Mouse (Mus musculus): ENCODE results near the gene Armc6. TPM values are rescaled to one million over a fixed set of nuclear protein-coding genes. Genes with fewer than 3 reads are reported as not detected.
A peak's percentile ranks its signal among the peaks of the same experiment; 100 is the strongest.

The Armc6 gene
- polyA plus RNA-seq, 1 experiment: 25.4 TPM

GRCm38 (mm10) chr8:70259043-70259442 is 24.8 kb upstream of the Armc6 start:
- Histone ChIP-seq H3K27ac (ENCODE audit: control insufficient read depth, insufficient read depth, low read length) (no peak overlapping the region), H3K27me3 (ENCODE audit: control insufficient read depth, insufficient read depth, low read length) (no peaks in the 10 kb centered on the region), H3K4me3 (ENCODE audit: control insufficient read depth, insufficient read depth, low read length) (no peak overlapping the region), H3K36me3 (ENCODE audit: control insufficient read depth, insufficient read depth, low read length) (peaks cover 52% of the 10 kb centered on the region), H3K4me1 (replicated peaks; ENCODE audit: control insufficient read depth, insufficient read depth, low read length) (no peaks in the 10 kb centered on the region)
- TF ChIP-seq POLR2A (IDR thresholded peaks at IDR 0.05; ENCODE audit: control insufficient read depth, extremely low read depth, insufficient read depth, low read length, poor library complexity) (no peak), CTCF (IDR thresholded peaks at IDR 0.05; ENCODE audit: borderline replicate concordance, control insufficient read depth, extremely low read depth, insufficient read depth, low read length, poor library complexity) (no peak)
- 88% methylated on average over 2 of the region's 2 CpGs for WGBS
- no peak for DNase-seq

- WGBS: 96% methylated on average over 5 of the region's 5 CpGs
- Histone ChIP-seq H3K27me3 (ENCODE audit: control insufficient read depth, insufficient read depth, low read length) (no peaks in the 10 kb centered on the region), H3K4me1 (replicated peaks; ENCODE audit: control insufficient read depth, insufficient read depth, low read length) (no peaks in the 10 kb centered on the region), H3K27ac (ENCODE audit: control insufficient read depth, insufficient read depth, low read length) (no peak overlapping the region), H3K4me3 (ENCODE audit: control insufficient read depth, insufficient read depth, low read length) (no peak overlapping the region), H3K36me3 (ENCODE audit: control insufficient read depth, insufficient read depth, low read length) (peaks cover 54% of the 10 kb centered on the region)
- no peak for DNase-seq
- TF ChIP-seq POLR2A (IDR thresholded peaks at IDR 0.05; ENCODE audit: control insufficient read depth, extremely low read depth, insufficient read depth, low read length, poor library complexity) (no peak), CTCF (IDR thresholded peaks at IDR 0.05; ENCODE audit: borderline replicate concordance, control insufficient read depth, extremely low read depth, insufficient read depth, low read length, poor library complexity) (no peak)
Observed at GRCm38 (mm10) chr8:70258600-70258999, 24.3 kb upstream of the Armc6 start.

GRCm38 (mm10) chr8:70257456-70257855 is 23.2 kb upstream of the Armc6 start:
- 51% methylated on average over 3 of the region's 3 CpGs for WGBS
- Histone ChIP-seq H3K36me3 (ENCODE audit: control insufficient read depth, insufficient read depth, low read length) (peaks cover 55% of the 10 kb centered on the region), H3K4me1 (replicated peaks; ENCODE audit: control insufficient read depth, insufficient read depth, low read length) (no peaks in the 10 kb centered on the region), H3K4me3 (ENCODE audit: control insufficient read depth, insufficient read depth, low read length) (no peak overlapping the region), H3K27me3 (ENCODE audit: control insufficient read depth, insufficient read depth, low read length) (no peaks in the 10 kb centered on the region), H3K27ac (ENCODE audit: control insufficient read depth, insufficient read depth, low read length) (no peak overlapping the region)
- TF ChIP-seq CTCF (IDR thresholded peaks at IDR 0.05; ENCODE audit: borderline replicate concordance, control insufficient read depth, extremely low read depth, insufficient read depth, low read length, poor library complexity): no peak
- no peak for DNase-seq

- H3K27me3 ChIP-seq (ENCODE audit: control insufficient read depth, insufficient read depth, low read length): no peaks in the 10 kb centered on the region
- no peaks in the 10 kb centered on the region for H3K4me1 ChIP-seq (replicated peaks; ENCODE audit: control insufficient read depth, insufficient read depth, low read length)
- H3K36me3 ChIP-seq (ENCODE audit: control insufficient read depth, insufficient read depth, low read length): peaks cover 69% of the 10 kb centered on the region
- H3K4me3 ChIP-seq (ENCODE audit: control insufficient read depth, insufficient read depth, low read length): no peak overlapping the region
- TF ChIP-seq POLR2A (IDR thresholded peaks at IDR 0.05; ENCODE audit: control insufficient read depth, extremely low read depth, insufficient read depth, low read length, poor library complexity) (no peak), CTCF (IDR thresholded peaks at IDR 0.05; ENCODE audit: borderline replicate concordance, control insufficient read depth, extremely low read depth, insufficient read depth, low read length, poor library complexity) (no peak)
- DNase-seq: no peak
- H3K27ac ChIP-seq (ENCODE audit: control insufficient read depth, insufficient read depth, low read length): no peak overlapping the region
- WGBS: 86% methylated on average over 1 of the region's 1 CpGs
Observed at GRCm38 (mm10) chr8:70254628-70255027, 20.4 kb upstream of the Armc6 start.

- TF ChIP-seq POLR2A (IDR thresholded peaks at IDR 0.05; ENCODE audit: control insufficient read depth, extremely low read depth, insufficient read depth, low read length, poor library complexity) (no peak), CTCF (IDR thresholded peaks at IDR 0.05; ENCODE audit: borderline replicate concordance, control insufficient read depth, extremely low read depth, insufficient read depth, low read length, poor library complexity) (no peak)
- 100% methylated on average over 3 of the region's 3 CpGs for WGBS
- DNase-seq: no peak
- H3K27ac ChIP-seq (ENCODE audit: control insufficient read depth, insufficient read depth, low read length): no peak overlapping the region
- peaks cover 63% of the 10 kb centered on the region for H3K36me3 ChIP-seq (ENCODE audit: control insufficient read depth, insufficient read depth, low read length)
- H3K4me1 ChIP-seq (replicated peaks; ENCODE audit: control insufficient read depth, insufficient read depth, low read length): 0 out of 2 replicates have a peak, but pooled peaks cover 2% of the 10 kb centered on the region
- H3K4me3 ChIP-seq (ENCODE audit: control insufficient read depth, insufficient read depth, low read length): no peak overlapping the region
- H3K27me3 ChIP-seq (ENCODE audit: control insufficient read depth, insufficient read depth, low read length): no peaks in the 10 kb centered on the region
Observed at GRCm38 (mm10) chr8:70247841-70248240, 13.6 kb upstream of the Armc6 start.

GRCm38 (mm10) chr8:70246622-70247021 is 12.4 kb upstream of the Armc6 start:
- 0 out of 2 replicates have a peak, but pooled peaks cover 2% of the 10 kb centered on the region for H3K4me1 ChIP-seq (replicated peaks; ENCODE audit: control insufficient read depth, insufficient read depth, low read length)

GRCm38 (mm10) chr8:70240642-70241041 is 6.4 kb upstream of the Armc6 start:
- over 99% methylated on average over 5 of the region's 5 CpGs for WGBS
- Histone ChIP-seq H3K36me3 (ENCODE audit: control insufficient read depth, insufficient read depth, low read length) (peaks cover 56% of the 10 kb centered on the region), H3K27ac (ENCODE audit: control insufficient read depth, insufficient read depth, low read length) (no peak overlapping the region), H3K4me1 (replicated peaks; ENCODE audit: control insufficient read depth, insufficient read depth, low read length) (no peaks in the 10 kb centered on the region), H3K4me3 (ENCODE audit: control insufficient read depth, insufficient read depth, low read length) (no peak overlapping the region), H3K27me3 (ENCODE audit: control insufficient read depth, insufficient read depth, low read length) (no peaks in the 10 kb centered on the region)
- DNase-seq: peak; percentile 18
- TF ChIP-seq CTCF (IDR thresholded peaks at IDR 0.05; ENCODE audit: borderline replicate concordance, control insufficient read depth, extremely low read depth, insufficient read depth, low read length, poor library complexity): no peak
- TF ChIP-seq POLR2A (IDR thresholded peaks at IDR 0.05; ENCODE audit: control insufficient read depth, extremely low read depth, insufficient read depth, low read length, poor library complexity): no peak

More at GRCm38 (mm10) chr8:70246622-70247021, 12.4 kb upstream of the Armc6 start:
- no peak for TF ChIP-seq POLR2A (IDR thresholded peaks at IDR 0.05; ENCODE audit: control insufficient read depth, extremely low read depth, insufficient read depth, low read length, poor library complexity)
- TF ChIP-seq CTCF (IDR thresholded peaks at IDR 0.05; ENCODE audit: borderline replicate concordance, control insufficient read depth, extremely low read depth, insufficient read depth, low read length, poor library complexity): no peak
- H3K4me3 ChIP-seq (ENCODE audit: control insufficient read depth, insufficient read depth, low read length): no peak overlapping the region
- H3K27ac ChIP-seq (ENCODE audit: control insufficient read depth, insufficient read depth, low read length): no peak overlapping the region
- H3K27me3 ChIP-seq (ENCODE audit: control insufficient read depth, insufficient read depth, low read length): no peaks in the 10 kb centered on the region
- WGBS: 95% methylated on average over 6 of the region's 6 CpGs
- peaks cover 58% of the 10 kb centered on the region for H3K36me3 ChIP-seq (ENCODE audit: control insufficient read depth, insufficient read depth, low read length)
- DNase-seq: no peak
